Mouse (Mus musculus): Measurements from ENCODE around the gene Ifna5. TPM values are rescaled to one million over a fixed set of nuclear protein-coding genes. Genes with fewer than 3 reads are reported as not detected.
"Not testable (repeated sequence)": the region's sequence is repeated elsewhere in the genome, so short reads cannot be mapped to it uniquely, and the experiment has no call there.

Ifna5 gene
- polyA plus RNA-seq (2015; fragmentation: Nextera tagmentation; extraction: Ambion mirVana) = not detected in 2 replicates

- H3K36me3 ChIP-seq (ENCODE audit: insufficient read depth, low read length); H3K4me3 ChIP-seq (ENCODE audit: low read length); ATAC-seq (ENCODE audit: low FRiP score, low TSS enrichment); H3K9ac ChIP-seq (replicated peaks; ENCODE audit: low read length); H3K27ac ChIP-seq (ENCODE audit: low read length); H3K4me1 ChIP-seq (ENCODE audit: insufficient read depth, low read length); H3K9me3 ChIP-seq (ENCODE audit: low read length); H3K27me3 ChIP-seq (ENCODE audit: insufficient read depth, low read length); H3K4me2 ChIP-seq (replicated peaks; ENCODE audit: low read depth, low read length): not testable (repeated sequence)
- 100% methylated on average over 1 of the region's 1 CpGs for WGBS
Measured at GRCm38 (mm10) chr4:88835225-88835624, at the start of gene Ifna5. TSS of gene Ifna5 (plus strand) at chr4:88835525.

- not testable (repeated sequence) for H3K4me2 ChIP-seq (replicated peaks; ENCODE audit: low read depth, low read length); ATAC-seq (ENCODE audit: low FRiP score, low TSS enrichment); H3K9ac ChIP-seq (replicated peaks; ENCODE audit: low read length); H3K36me3 ChIP-seq (ENCODE audit: insufficient read depth, low read length); H3K4me3 ChIP-seq (ENCODE audit: low read length); H3K4me1 ChIP-seq (ENCODE audit: insufficient read depth, low read length); H3K27me3 ChIP-seq (ENCODE audit: insufficient read depth, low read length); H3K9me3 ChIP-seq (ENCODE audit: low read length); H3K27ac ChIP-seq (ENCODE audit: low read length)
- WGBS = 0% methylated on average over 2 of the region's 28 CpGs
Measured at GRCm38 (mm10) chr4:88788402-88788801, 46.9 kb upstream of the Ifna5 start, which contains the start of gene Gm13277. TSS of gene Gm13277 (plus strand) at chr4:88788632.

GRCm38 (mm10) chr4:88791250-88791649 lies 44.1 kb upstream of the Ifna5 start, which contains the start of gene Gm13278:
TSS of gene Gm13278 (plus strand) at chr4:88791550.
- H3K27me3 ChIP-seq (ENCODE audit: insufficient read depth, low read length); H3K4me2 ChIP-seq (replicated peaks; ENCODE audit: low read depth, low read length); H3K4me1 ChIP-seq (ENCODE audit: insufficient read depth, low read length); H3K36me3 ChIP-seq (ENCODE audit: insufficient read depth, low read length); H3K27ac ChIP-seq (ENCODE audit: low read length); H3K9me3 ChIP-seq (ENCODE audit: low read length); H3K9ac ChIP-seq (replicated peaks; ENCODE audit: low read length); ATAC-seq (ENCODE audit: low FRiP score, low TSS enrichment); H3K4me3 ChIP-seq (ENCODE audit: low read length): not testable (repeated sequence)
- WGBS = no CpG with 5 or more reads among the region's 28 CpGs

GRCm38 (mm10) chr4:88793936-88794675 lies 41.2 kb upstream of the Ifna5 start, which contains the start of gene Gm13275:
TSS of gene Gm13275 (plus strand) at chr4:88794487.
- not testable (repeated sequence) for ATAC-seq (ENCODE audit: low FRiP score, low TSS enrichment)
- 0% methylated on average over 10 of the region's 52 CpGs for WGBS

DNA sequence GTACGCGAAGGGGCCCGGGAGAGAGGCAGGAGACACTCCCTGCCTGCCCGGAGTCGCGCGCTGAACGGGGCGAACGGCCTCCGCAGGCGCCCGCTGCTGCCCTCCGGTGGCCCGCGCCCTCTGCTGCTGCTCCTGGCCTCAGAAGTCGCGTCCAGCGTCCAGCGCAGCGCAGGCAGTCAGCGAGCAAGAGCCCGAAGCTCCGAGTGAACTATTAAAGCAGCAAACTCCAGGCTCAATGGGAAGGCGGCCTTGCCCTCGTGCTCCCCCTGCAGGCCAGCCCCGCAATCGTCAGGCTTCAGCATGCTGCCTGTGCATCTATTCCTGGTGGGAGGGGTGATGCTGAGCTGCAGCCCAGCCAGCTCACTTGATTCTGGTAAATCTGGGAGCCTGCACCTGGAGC lies 38.2 kb upstream of the Ifna5 start, which contains the start of gene Gm13279:
TSS of gene Gm13279 (plus strand) at position 301 of the 400 bp plus-strand sequence.
- H3K4me1 ChIP-seq (ENCODE audit: insufficient read depth, low read length); H3K9ac ChIP-seq (replicated peaks; ENCODE audit: low read length); H3K36me3 ChIP-seq (ENCODE audit: insufficient read depth, low read length); H3K4me3 ChIP-seq (ENCODE audit: low read length); ATAC-seq (ENCODE audit: low FRiP score, low TSS enrichment); H3K9me3 ChIP-seq (ENCODE audit: low read length); H3K4me2 ChIP-seq (replicated peaks; ENCODE audit: low read depth, low read length); H3K27me3 ChIP-seq (ENCODE audit: insufficient read depth, low read length); H3K27ac ChIP-seq (ENCODE audit: low read length): not testable (repeated sequence)
- WGBS = no CpG with 5 or more reads among the region's 28 CpGs

More at GRCm38 (mm10) chr4:88793936-88794675, 41.2 kb upstream of the Ifna5 start, which contains the start of gene Gm13275:
- not testable (repeated sequence) for H3K9ac ChIP-seq (replicated peaks; ENCODE audit: low read length); H3K27ac ChIP-seq (ENCODE audit: low read length); H3K9me3 ChIP-seq (ENCODE audit: low read length); H3K36me3 ChIP-seq (ENCODE audit: insufficient read depth, low read length); H3K4me3 ChIP-seq (ENCODE audit: low read length); H3K4me1 ChIP-seq (ENCODE audit: insufficient read depth, low read length); H3K4me2 ChIP-seq (replicated peaks; ENCODE audit: low read depth, low read length); H3K27me3 ChIP-seq (ENCODE audit: insufficient read depth, low read length)

DNA sequence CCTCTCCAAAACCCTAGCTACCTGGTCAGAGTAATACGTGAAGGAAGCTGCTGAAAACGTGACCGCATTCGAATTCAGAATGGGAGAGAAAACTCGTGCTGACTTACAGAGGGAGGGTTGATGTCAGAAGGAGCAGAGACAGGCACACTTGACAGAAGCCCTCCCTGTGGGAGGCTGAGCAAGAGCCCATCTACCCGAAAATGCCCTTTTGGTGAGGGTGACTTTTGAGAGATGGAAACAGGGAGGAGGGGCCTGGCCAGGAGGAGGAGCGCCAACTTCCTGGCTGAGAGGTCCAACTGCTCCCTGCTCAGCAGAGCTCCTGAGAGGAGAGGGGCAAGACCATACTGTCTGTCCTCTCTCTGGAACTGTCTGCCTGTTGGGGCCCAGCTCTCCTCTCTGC lies 36.0 kb upstream of the Ifna5 start, which contains the start of gene Gm13285:
TSS of gene Gm13285 (plus strand) at position 301 of the 400 bp plus-strand sequence.
- H3K27me3 ChIP-seq (ENCODE audit: insufficient read depth, low read length); H3K9me3 ChIP-seq (ENCODE audit: low read length); H3K27ac ChIP-seq (ENCODE audit: low read length); H3K36me3 ChIP-seq (ENCODE audit: insufficient read depth, low read length); H3K4me3 ChIP-seq (ENCODE audit: low read length); H3K9ac ChIP-seq (replicated peaks; ENCODE audit: low read length); ATAC-seq (ENCODE audit: low FRiP score, low TSS enrichment); H3K4me1 ChIP-seq (ENCODE audit: insufficient read depth, low read length); H3K4me2 ChIP-seq (replicated peaks; ENCODE audit: low read depth, low read length): not testable (repeated sequence)
- no CpG with 5 or more reads among the region's 7 CpGs for WGBS

DNA sequence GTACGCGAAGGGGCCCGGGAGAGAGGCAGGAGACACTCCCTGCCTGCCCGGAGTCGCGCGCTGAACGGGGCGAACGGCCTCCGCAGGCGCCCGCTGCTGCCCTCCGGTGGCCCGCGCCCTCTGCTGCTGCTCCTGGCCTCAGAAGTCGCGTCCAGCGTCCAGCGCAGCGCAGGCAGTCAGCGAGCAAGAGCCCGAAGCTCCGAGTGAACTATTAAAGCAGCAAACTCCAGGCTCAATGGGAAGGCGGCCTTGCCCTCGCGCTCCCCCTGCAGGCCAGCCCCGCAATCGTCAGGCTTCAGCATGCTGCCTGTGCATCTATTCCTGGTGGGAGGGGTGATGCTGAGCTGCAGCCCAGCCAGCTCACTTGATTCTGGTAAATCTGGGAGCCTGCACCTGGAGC lies 32.4 kb upstream of the Ifna5 start, which contains the start of gene Gm13287:
TSS of gene Gm13287 (plus strand) at position 301 of the 400 bp plus-strand sequence.
- not testable (repeated sequence) for H3K9me3 ChIP-seq (ENCODE audit: low read length); H3K27me3 ChIP-seq (ENCODE audit: insufficient read depth, low read length); H3K4me3 ChIP-seq (ENCODE audit: low read length); H3K9ac ChIP-seq (replicated peaks; ENCODE audit: low read length); H3K4me2 ChIP-seq (replicated peaks; ENCODE audit: low read depth, low read length); H3K4me1 ChIP-seq (ENCODE audit: insufficient read depth, low read length); ATAC-seq (ENCODE audit: low FRiP score, low TSS enrichment); H3K27ac ChIP-seq (ENCODE audit: low read length); H3K36me3 ChIP-seq (ENCODE audit: insufficient read depth, low read length)
- WGBS = no CpG with 5 or more reads among the region's 29 CpGs

- H3K4me3 ChIP-seq (ENCODE audit: low read length) = 0 out of 2 replicates have a peak within 1 kb of the TSS, but pooled peaks have one; percentile 21
- not testable (repeated sequence) for H3K9me3 ChIP-seq (ENCODE audit: low read length); H3K9ac ChIP-seq (replicated peaks; ENCODE audit: low read length); H3K27ac ChIP-seq (ENCODE audit: low read length); ATAC-seq (ENCODE audit: low FRiP score, low TSS enrichment); H3K4me1 ChIP-seq (ENCODE audit: insufficient read depth, low read length); H3K27me3 ChIP-seq (ENCODE audit: insufficient read depth, low read length); H3K4me2 ChIP-seq (replicated peaks; ENCODE audit: low read depth, low read length); H3K36me3 ChIP-seq (ENCODE audit: insufficient read depth, low read length)
- no CpG with 5 or more reads among the region's 8 CpGs for WGBS
Measured at GRCm38 (mm10) chr4:88805231-88805630, 30.1 kb upstream of the Ifna5 start, which contains the start of gene Gm13288. TSS of gene Gm13288 (plus strand) at chr4:88805531.

DNA sequence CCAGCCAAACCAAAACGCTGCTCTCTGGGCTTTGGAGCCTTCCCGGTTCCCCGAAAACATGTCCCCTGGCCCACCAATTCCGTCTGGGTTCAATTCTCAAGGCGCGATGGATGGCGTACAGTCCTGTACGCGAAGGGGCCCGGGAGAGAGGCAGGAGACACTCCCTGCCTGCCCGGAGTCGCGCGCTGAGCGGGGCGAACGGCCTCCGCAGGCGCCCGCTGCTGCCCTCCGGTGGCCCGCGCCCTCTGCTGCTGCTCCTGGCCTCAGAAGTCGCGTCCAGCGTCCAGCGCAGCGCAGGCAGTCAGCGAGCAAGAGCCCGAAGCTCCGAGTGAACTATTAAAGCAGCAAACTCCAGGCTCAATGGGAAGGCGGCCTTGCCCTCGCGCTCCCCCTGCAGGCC lies 29.6 kb upstream of the Ifna5 start:
- H3K27me3 ChIP-seq (ENCODE audit: insufficient read depth, low read length); H3K27ac ChIP-seq (ENCODE audit: low read length); H3K9me3 ChIP-seq (ENCODE audit: low read length); H3K9ac ChIP-seq (replicated peaks; ENCODE audit: low read length); H3K4me2 ChIP-seq (replicated peaks; ENCODE audit: low read depth, low read length); H3K4me1 ChIP-seq (ENCODE audit: insufficient read depth, low read length); H3K36me3 ChIP-seq (ENCODE audit: insufficient read depth, low read length); ATAC-seq (ENCODE audit: low FRiP score, low TSS enrichment): not testable (repeated sequence)
- 0 out of 2 replicates have a peak overlapping the region, but pooled peaks have one; percentile 21 for H3K4me3 ChIP-seq (ENCODE audit: low read length)
- 0% methylated on average over 8 of the region's 34 CpGs for WGBS

DNA sequence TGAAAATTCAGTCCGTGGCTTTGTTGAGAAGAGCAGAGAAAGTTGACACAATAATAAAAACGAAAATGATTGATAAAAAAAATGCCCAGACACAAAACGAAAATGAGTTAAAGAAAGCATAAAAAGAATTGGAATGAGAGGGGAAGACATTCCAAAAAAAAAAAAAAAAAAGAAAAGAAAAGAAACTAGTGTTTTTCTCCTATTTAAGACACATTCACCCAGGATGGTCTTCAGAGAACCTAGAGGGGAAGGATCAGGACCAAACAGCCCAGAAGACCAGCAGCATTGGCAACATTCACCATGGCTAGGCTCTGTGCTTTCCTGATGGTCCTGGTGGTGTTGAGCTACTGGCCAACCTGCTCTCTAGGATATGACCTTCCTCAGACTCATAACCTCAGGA lies 19.4 kb upstream of the Ifna5 start, which contains the start of gene Ifna7:
TSS of gene Ifna7 (plus strand) at position 301 of the 400 bp plus-strand sequence.
- H3K9ac ChIP-seq (replicated peaks; ENCODE audit: low read length) = no peak within 1 kb of the TSS
- H3K4me1 ChIP-seq (ENCODE audit: insufficient read depth, low read length) = no peaks in the 10 kb centered on the region
- H3K36me3 ChIP-seq (ENCODE audit: insufficient read depth, low read length) = no peaks in the 10 kb centered on the region
- no peak for ATAC-seq (ENCODE audit: low FRiP score, low TSS enrichment)
- 55% methylated on average over 3 of the region's 3 CpGs for WGBS
- no peak within 1 kb of the TSS for H3K27ac ChIP-seq (ENCODE audit: low read length)
- H3K27me3 ChIP-seq (ENCODE audit: insufficient read depth, low read length) = no peaks in the 10 kb centered on the region
- no peak within 1 kb of the TSS for H3K4me3 ChIP-seq (ENCODE audit: low read length)
- no peak within 1 kb of the TSS for H3K4me2 ChIP-seq (replicated peaks; ENCODE audit: low read depth, low read length)
- H3K9me3 ChIP-seq (ENCODE audit: low read length) = no peaks in the 10 kb centered on the region
